Mouse (Mus musculus): ENCODE measurements at regions not wholly inside any gene's neighbourhood (a gene's known extent, or its start where the extent isn't known, plus 50 kb on each side); places are given as distances from the start of the nearest gene placed in this dataset.

GRCm38 (mm10) chr13:26354421-26354820, 415.5 kb downstream of the Hdgfl1 start:
- in situ Hi-C loops (cut with MboI; ENCODE audit: low pct_unique_long_range_greater_than_20kb): no loop called here
- ATAC-seq: no peak
- no peak for TF ChIP-seq CTCF (IDR thresholded peaks at IDR 0.05)
- no peaks in the 10 kb centered on the region for H3K27me3 ChIP-seq
- ChIA-PET CTCF (no interaction called here), POLR2A (no interaction called here)
- no peak for DNase-seq (ENCODE audit: low read depth, low spot score)

- CTCF ChIA-PET: no interaction called here
- ATAC-seq (no peak), DNase-seq (ENCODE audit: low read depth, low spot score) (no peak)
- H3K27me3 ChIP-seq: no peaks in the 10 kb centered on the region
- no peak for TF ChIP-seq CTCF (IDR thresholded peaks at IDR 0.05)
- POLR2A ChIA-PET: no interaction called here
- in situ Hi-C loops (cut with MboI; ENCODE audit: low pct_unique_long_range_greater_than_20kb): no loop called here
These were observed 419.5 kb downstream of the Hdgfl1 start for GRCm38 (mm10) chr13:26350510-26350909.

DNA sequence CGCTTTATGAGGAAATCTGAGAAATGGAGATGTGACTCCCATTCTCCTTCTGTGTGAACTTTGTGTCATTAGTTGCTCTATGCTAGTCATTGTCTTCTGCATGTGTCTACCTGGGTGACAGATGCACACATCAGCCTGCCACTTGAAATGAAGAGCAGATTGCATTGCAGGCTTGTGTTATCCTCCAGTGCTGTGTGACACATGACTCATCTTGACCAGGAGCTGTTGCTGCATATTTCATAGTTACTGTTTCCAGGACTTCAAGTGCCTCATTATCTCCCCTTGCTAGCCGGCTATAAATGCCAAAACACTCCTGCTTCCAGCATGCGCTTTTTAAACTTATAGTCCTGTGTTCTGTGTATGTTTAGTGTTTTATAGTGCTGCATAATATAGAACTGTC, 431.2 kb downstream of the Hdgfl1 start:
- in situ Hi-C loops (cut with MboI; ENCODE audit: low pct_unique_long_range_greater_than_20kb): no loop called here
- H3K27me3 ChIP-seq: no peaks in the 10 kb centered on the region
- ChIA-PET CTCF (no interaction called here), POLR2A (no interaction called here)
- no peak for ATAC-seq
- TF ChIP-seq CTCF (IDR thresholded peaks at IDR 0.05): no peak
- DNase-seq (ENCODE audit: low read depth, low spot score): no peak

- POLR2A ChIA-PET: no interaction called here
- CTCF ChIA-PET: no interaction called here
- ATAC-seq (no peak), DNase-seq (ENCODE audit: low read depth, low spot score) (no peak)
- no peak for TF ChIP-seq CTCF (IDR thresholded peaks at IDR 0.05)
- no peaks in the 10 kb centered on the region for H3K27me3 ChIP-seq
- in situ Hi-C loops (cut with MboI; ENCODE audit: low pct_unique_long_range_greater_than_20kb): no loop called here
These were observed 444.9 kb downstream of the Hdgfl1 start for GRCm38 (mm10) chr13:26325066-26325465.

- no peak for TF ChIP-seq CTCF (IDR thresholded peaks at IDR 0.05)
- no peak for DNase-seq (ENCODE audit: low read depth, low spot score)
- ChIA-PET POLR2A (no interaction called here), CTCF (no interaction called here)
- in situ Hi-C loops (cut with MboI; ENCODE audit: low pct_unique_long_range_greater_than_20kb): no loop called here
- ATAC-seq: no peak
- H3K27me3 ChIP-seq: no peaks in the 10 kb centered on the region
These were observed 445.3 kb downstream of the Hdgfl1 start for GRCm38 (mm10) chr13:26324633-26325032.

GRCm38 (mm10) chr13:26318557-26318956, 451.4 kb downstream of the Hdgfl1 start:
- POLR2A ChIA-PET: no interaction called here
- ATAC-seq (no peak), DNase-seq (ENCODE audit: low read depth, low spot score) (no peak)
- H3K27me3 ChIP-seq: no peaks in the 10 kb centered on the region
- CTCF ChIA-PET: no interaction called here
- in situ Hi-C loops (cut with MboI; ENCODE audit: low pct_unique_long_range_greater_than_20kb): no loop called here
- TF ChIP-seq CTCF (IDR thresholded peaks at IDR 0.05): no peak

DNA sequence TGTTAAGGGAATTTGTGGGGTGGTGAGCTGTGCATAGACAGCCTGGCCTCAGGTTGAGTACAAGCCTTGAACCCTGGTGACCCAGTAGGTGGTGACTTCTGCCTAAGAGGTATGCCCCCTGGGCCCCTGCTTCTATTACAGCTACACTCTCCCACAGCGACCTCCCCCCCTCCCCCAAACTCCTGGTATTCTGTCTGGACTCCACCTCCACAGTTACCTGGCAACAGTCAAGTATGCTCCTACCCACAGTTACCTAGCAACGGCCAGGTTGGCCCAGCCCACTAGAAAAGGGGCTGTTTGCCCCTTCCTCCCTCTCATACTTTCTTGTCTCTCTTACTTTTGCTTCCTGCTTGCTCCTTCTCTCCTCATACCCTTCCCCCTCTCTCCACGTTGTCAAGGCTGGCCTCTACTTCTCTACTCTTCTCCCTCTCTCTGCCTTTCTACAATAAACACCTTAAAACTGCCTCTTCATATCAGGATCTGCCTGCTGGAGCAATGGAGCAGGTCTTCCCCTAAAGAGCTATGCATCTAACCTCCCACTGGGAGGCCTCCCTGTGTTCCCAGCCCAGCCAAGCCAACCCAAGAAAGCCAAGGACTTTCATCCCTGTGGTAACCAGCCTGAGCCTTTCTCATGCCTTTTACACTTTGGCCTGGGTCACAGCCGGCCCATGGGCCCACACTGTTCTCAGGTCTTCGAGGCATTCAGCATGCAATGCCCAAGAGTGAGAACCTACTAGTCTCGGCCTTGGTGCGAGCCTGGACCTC, 457.5 kb downstream of the Hdgfl1 start:
- ChIA-PET POLR2A (no interaction called here), CTCF (no interaction called here)
- ATAC-seq (no peak), DNase-seq (ENCODE audit: low read depth, low spot score) (no peak)
- TF ChIP-seq CTCF (IDR thresholded peaks at IDR 0.05): no peak
- no peaks in the 10 kb centered on the region for H3K27me3 ChIP-seq
- in situ Hi-C loops (cut with MboI; ENCODE audit: low pct_unique_long_range_greater_than_20kb): no loop called here

DNA sequence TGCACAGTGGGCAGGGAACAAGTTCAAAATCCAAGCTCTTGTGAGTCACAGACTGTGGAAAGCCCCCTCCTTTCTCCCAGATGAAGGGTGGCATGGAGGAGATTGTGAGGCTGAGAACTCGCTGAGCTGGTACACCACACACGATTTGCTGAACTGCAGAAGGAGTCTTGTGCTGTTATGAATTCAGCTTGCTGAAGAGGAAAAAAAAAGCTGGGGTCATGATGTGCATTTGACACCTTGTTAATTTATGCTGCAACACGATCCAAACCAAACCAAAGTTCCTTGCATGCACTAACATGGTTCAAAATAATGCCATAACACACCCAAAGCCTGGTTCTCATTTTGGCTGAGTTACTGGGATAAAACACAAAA, 485.9 kb downstream of the Hdgfl1 start:
- ATAC-seq: no peak
- DNase-seq (ENCODE audit: low read depth, low spot score): no peak
- POLR2A ChIA-PET: no interaction called here
- no peaks in the 10 kb centered on the region for H3K27me3 ChIP-seq
- no peak for TF ChIP-seq CTCF (IDR thresholded peaks at IDR 0.05)
- in situ Hi-C loops (cut with MboI; ENCODE audit: low pct_unique_long_range_greater_than_20kb): no loop called here
- CTCF ChIA-PET: no interaction called here

DNA sequence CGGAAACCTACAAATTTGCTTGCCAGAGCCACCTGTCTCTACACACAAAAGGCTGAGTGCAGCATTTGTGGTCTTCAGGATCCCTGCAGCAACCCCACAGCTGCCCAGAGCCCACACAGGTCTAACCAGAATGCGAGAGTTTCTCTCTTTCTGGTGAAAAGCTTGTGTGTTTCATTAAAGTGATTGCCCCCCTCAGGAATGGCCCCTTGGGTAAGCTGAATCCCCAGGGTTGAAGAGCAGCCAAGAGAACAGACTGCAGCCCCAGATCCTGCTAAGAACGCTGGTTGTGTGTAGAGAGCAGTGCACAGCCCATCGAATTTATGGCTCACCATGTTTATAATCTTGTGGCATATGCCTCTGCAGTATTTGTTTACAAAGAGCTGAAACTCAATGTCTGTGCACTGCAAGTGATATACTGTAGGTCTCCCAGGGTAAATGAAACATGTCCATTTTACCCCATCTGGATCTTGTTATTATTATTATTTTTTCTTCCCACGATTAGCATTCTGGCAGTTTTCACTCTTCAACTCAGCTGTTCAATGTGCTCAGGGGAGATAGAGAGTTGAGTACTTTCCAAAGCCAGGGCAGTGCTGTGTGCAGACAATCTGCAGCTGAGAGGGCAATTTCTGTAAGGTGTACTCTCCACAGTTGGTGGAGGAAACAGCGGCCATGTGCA, 486.4 kb downstream of the Hdgfl1 start:
- in situ Hi-C loops (cut with MboI; ENCODE audit: low pct_unique_long_range_greater_than_20kb): no loop called here
- ChIA-PET CTCF (no interaction called here), POLR2A (no interaction called here)
- TF ChIP-seq CTCF (IDR thresholded peaks at IDR 0.05): no peak
- no peak for DNase-seq (ENCODE audit: low read depth, low spot score)
- H3K27me3 ChIP-seq: no peaks in the 10 kb centered on the region
- ATAC-seq: no peak

DNA sequence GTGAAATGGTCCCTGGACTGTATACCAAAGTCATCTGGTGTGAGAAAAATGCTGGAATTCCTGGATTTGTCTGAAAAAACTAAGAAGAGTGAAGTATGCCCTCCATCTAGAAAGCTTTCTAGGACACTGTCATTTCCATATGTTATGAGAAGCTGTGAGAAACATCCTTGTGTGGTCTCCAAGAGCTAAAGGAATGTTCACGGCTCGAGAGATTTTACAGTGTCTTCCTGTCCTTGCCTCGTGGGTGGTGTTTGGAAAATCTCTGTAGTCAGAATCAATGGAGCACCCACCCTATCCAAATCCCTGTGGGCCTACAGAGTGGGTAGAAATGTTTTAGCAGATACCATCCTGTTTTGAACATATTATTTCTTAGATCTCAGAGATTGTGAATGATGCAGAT, 487.7 kb downstream of the Hdgfl1 start:
- no peaks in the 10 kb centered on the region for H3K27me3 ChIP-seq
- POLR2A ChIA-PET: no interaction called here
- ATAC-seq (no peak), DNase-seq (ENCODE audit: low read depth, low spot score) (no peak)
- CTCF ChIA-PET: no interaction called here
- in situ Hi-C loops (cut with MboI; ENCODE audit: low pct_unique_long_range_greater_than_20kb): no loop called here
- TF ChIP-seq CTCF (IDR thresholded peaks at IDR 0.05): no peak

- no peaks in the 10 kb centered on the region for H3K27me3 ChIP-seq
- ATAC-seq: no peak
- DNase-seq (ENCODE audit: low read depth, low spot score): no peak
- TF ChIP-seq CTCF (IDR thresholded peaks at IDR 0.05): no peak
- in situ Hi-C loops (cut with MboI; ENCODE audit: low pct_unique_long_range_greater_than_20kb): no loop called here
- ChIA-PET CTCF (interaction anchor here (1.6 kb wide), 1 partner anchor 8 kb away, joined by 3 read pairs; no protein-coding TSS in a partner anchor), POLR2A (no interaction called here)
These were observed 497.1 kb downstream of the Hdgfl1 start for GRCm38 (mm10) chr13:26272850-26273249.

DNA sequence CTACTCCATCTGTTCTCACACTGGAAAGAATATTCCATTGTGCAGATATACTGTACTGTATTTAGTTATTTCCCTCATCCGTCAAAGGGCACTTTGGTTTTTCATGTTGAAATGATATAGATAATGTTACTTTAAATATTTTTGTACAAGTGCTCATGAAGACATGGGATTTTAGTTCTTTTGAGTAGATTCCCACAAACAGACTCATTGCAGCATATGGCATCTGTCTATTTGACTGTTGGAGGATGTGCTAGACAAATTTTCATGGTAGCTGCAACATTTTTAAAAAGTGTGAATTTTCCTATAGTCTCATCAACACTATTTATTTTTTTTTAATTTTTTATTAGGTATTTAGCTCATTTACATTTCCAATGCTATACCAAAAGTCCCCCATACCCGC, 502.5 kb downstream of the Hdgfl1 start:
- ChIA-PET POLR2A (no interaction called here), CTCF (no interaction called here)
- DNase-seq (ENCODE audit: low read depth, low spot score) (no peak), ATAC-seq (no peak)
- no peak for TF ChIP-seq CTCF (IDR thresholded peaks at IDR 0.05)
- no peaks in the 10 kb centered on the region for H3K27me3 ChIP-seq
- in situ Hi-C loops (cut with MboI; ENCODE audit: low pct_unique_long_range_greater_than_20kb): no loop called here

Data from Patski (cell line).